Comparison of ENCODE assay signal across 16 mouse cellular contexts in the genomic region with DNA sequence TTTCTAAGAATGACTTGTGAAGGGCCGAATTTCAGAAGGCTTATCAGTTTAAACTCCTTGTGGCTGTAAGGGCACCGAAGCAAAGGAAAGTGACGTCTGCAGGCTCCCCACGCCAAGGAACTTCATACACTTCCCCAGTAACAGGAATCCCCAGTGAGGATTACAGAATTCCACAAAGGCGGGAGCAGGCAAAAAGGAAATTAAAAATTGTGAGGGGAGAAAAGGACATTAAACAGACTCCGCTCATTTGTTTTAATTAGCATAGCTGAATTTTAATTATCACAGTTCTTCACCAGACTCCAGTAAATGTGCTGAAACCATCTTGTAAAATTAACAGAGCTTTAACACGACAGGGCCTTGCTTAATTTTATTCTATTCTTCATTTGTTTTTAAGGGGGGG.
"Had no signal": no experiment of that assay in that cellular context is flagged by ENCODE, and none has a peak within 500 bp of the region (broad histone marks: within the 10 kb centered on the region; RNA-seq: fewer than 3 reads in every experiment).

No protein-coding gene starts in this region.

- ATAC-seq: liver, postnatal 0 days; lung, postnatal 0 days; midbrain, embryonic 13.5 days had no signal

- H3K9ac ChIP-seq: limb, embryonic 12.5 days; limb, embryonic 15.5 days; liver, embryonic 14.5 days; liver, postnatal 0 days; lung, embryonic 14.5 days; midbrain, embryonic 13.5 days; neural tube, embryonic 12.5 days had no signal

- H3K4me2 ChIP-seq: limb, embryonic 12.5 days; limb, embryonic 15.5 days; liver, embryonic 11.5 days; lung, embryonic 14.5 days; midbrain, embryonic 13.5 days; neural tube, embryonic 12.5 days had no signal

- H3K27me3 ChIP-seq: limb, embryonic 15.5 days; midbrain, embryonic 13.5 days; neural tube, embryonic 12.5 days had no signal

- DNase-seq: kidney, postnatal 36 days; layer of hippocampus, postnatal 36 days; liver, postnatal 0 days; lung, embryonic 14.5 days; thymus, adult 18-20 months; thymus, postnatal 36 days had no signal

- H3K9me3 ChIP-seq: limb, embryonic 12.5 days; limb, embryonic 15.5 days; midbrain, embryonic 13.5 days; neural tube, embryonic 12.5 days had no signal

- H3K4me3 ChIP-seq: left cerebral cortex, adult 2 months; limb, embryonic 12.5 days; limb, embryonic 15.5 days; midbrain, embryonic 13.5 days; neural tube, embryonic 12.5 days had no signal

- H3K27ac ChIP-seq: kidney, postnatal 0 days; left cerebral cortex, adult 2 months; limb, embryonic 12.5 days; limb, embryonic 15.5 days; liver, embryonic 14.5 days; macrophage; midbrain, embryonic 13.5 days; neural tube, embryonic 12.5 days had no signal

- H3K4me1 ChIP-seq: limb, embryonic 15.5 days; neural tube, embryonic 12.5 days had no signal

- H3K36me3 ChIP-seq: limb, embryonic 12.5 days; limb, embryonic 15.5 days; midbrain, embryonic 13.5 days; neural tube, embryonic 12.5 days had no signal
